Mouse (Mus musculus): ENCODE measurements at regions not wholly inside any gene's neighbourhood (a gene's known extent, or its start where the extent isn't known, plus 50 kb on each side); places are given as distances from the start of the nearest gene placed in this dataset.
A peak's percentile ranks its signal among the peaks of the same experiment; 100 is the strongest.

DNA sequence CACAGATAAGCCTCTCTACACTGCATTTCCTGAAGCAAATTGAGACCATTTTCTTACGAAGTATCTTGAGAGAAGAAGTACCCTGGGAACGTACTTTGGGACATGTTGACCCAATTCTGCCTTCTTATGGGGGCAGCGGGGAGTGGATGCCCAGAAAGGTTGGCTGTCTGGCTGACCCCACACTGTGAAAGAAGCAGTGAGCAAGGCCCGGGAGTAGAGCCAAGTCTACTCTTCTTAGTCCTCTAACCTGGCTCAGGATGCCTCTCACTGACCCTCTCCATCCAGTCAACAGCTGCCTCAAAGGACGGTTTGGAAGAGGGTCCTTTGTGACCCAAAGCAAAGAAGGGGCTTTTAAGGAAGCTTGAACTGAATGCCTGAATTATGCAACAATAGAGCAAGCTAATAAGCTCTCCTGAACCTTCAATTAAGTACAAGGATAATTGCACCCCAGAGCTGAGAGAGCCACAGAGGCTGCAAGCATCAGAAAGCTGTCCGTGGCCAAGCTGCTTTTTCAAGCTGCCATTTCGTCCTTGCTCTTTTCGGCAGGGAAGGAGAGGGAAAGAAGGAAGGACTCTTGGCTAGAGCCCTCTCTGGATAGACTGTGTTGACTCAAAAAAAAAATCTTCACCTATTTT, 70.3 kb downstream of the Pctp start:
- no peak for DNase-seq (ENCODE audit: low spot score in 2 of 2)

DNA sequence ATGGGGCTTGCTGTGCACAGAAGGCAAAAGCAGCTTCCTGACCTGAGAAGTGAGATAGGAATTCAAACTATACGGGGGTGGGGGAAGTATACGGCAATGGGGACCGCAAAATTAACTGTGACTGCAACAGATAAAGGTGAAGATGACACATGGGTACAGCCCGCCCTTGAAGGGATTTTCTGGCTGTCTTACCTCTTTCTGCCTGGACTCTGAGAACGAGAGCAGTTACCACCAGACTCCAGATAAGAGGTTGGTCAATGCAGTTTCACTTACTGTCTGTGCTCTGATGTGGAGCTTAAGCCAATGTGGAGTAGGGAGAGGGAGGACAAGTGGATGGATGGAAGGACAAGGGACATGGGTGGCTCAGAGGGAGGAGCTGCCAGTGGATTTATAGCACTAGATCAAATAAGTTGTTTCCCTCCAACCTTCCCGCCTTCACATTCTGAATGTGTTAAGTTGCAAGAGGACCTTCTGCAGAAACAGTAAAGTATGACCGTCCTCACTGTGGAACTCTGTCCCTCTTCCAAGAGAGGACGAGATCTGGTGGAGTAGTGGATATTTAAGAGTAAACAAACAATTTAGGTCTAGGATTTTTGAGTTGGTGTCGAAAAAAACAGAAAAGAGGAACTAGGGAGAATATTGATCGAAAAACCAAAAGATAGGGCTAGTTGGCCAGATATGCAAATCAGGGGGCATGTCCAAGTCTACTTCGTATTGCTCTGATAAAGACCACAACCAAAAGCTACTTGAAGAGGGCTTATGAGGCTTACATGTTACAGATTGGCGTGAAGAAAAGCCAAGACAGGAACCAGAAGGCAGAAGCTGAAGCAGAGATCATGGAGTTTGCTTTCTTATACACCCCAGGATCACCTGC, 73.3 kb downstream of the Pctp start:
- no peak for DNase-seq (ENCODE audit: low spot score in 2 of 2)

DNA sequence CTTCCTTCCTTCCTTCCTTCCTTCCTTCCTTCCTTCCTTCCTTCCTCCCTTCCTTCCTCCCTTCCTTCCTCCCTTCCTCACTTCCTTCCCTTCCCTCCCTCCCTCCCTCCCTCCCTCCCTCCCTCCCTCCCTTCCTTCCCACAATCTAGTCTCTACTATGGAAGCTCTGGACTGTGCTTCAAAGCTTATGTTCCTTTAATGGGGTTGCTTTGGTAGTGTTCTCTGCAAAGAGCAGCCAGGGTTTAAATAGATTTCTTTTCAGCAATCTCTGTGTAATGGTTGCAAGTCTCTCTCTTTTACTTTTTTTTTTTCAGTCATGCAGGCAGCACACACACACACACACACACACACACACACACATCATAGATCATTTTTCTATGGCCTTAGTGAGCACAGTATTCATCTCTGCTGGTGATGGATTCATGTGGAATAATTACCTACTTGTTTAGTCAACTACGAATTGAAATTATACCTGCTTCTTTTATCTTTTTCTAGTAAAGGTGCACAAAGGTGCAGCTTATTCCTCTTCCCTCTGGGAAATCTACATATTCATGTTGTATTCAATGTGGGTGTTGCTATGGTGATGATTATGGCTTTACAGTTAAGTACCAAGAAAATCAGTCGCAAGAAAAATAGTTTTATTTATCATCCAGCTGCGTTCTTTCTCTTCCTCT, 75.1 kb downstream of the Pctp start:
- DNase-seq (ENCODE audit: low spot score in 2 of 2), result no peak

DNA sequence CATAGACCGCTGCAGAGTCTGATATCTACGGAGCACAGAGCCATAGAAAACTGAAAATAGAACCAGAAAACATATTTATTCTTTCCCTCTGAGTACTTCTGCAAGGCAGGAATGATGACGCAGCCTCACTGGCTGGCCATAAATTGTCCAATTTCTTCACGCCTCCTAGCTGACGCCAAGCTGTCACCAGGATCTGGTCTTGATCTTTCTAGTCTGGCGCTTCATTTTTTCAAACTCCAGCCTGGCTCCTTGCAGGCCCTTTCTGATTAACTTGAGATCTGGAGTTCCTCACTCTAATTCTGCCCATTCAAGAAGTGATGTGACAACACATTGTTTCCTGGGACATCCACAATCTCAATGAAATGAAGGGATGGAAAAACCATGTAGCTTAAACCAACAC, 80.1 kb downstream of the Pctp start:
- DNase-seq (ENCODE audit: low spot score in 2 of 2), result no peak

DNA sequence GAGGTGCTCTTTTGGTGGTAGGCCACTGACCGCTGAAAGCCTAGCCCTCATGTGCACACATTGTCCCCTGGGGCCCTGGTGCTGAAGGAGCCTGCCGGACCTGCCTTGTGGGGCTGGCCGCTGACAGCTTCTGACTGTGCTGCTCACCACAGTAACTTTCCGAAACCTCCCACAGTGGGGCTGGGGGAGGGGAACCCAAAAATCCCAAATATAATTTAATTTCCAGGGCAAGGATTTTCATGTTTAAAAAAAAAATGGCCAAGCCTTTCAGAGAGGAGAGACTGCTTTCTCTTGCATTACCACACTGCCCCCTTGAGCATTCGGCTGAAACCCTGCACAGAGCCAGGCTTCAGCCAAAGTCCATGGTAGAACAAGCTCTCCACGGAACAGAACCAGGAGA, 81.5 kb downstream of the Pctp start:
- DNase-seq (ENCODE audit: low spot score in 2 of 2), result peak in 1 of 2 experiments; percentile 10

DNA sequence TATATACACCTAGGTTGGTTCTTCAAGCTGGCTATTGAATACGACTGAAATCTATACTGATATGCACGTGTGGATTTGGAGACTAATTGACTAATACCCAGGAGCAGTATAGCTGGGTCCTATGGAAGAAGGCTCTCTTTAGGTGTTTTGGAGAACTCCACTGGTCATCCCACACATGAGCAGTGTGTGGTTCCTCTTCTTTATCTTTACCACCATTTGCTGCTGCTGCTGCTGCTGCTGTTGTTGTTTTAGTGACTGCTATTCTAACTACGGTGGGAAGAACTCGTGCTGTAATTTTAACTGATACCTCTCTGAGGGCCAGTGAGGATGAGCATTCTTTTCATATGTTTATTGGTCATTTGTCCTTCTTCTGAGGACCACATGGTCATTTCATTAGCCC, 86.9 kb downstream of the Pctp start:
- no peak for DNase-seq (ENCODE audit: low spot score in 2 of 2)

DNA sequence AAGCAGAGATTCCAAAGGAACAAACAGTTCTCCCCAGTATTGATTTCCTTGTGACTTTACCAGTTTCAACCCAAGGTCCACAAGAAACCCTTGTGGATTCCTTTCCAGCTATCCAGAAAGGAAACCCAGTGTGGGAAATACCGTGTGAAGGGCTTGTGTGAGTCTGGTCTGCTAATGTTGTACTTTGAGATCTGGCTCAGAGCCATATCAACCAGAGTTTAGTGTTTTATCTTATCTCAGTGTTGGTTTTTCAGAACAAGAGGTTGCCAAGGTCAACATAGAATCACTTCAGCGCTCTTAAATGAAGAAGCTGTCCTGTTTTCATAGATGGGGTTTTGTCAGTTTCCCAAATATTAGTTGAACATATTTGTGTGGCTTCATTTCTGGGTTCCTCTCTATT, 88.1 kb downstream of the Pctp start:
- DNase-seq (ENCODE audit: low spot score in 2 of 2), result no peak

DNA sequence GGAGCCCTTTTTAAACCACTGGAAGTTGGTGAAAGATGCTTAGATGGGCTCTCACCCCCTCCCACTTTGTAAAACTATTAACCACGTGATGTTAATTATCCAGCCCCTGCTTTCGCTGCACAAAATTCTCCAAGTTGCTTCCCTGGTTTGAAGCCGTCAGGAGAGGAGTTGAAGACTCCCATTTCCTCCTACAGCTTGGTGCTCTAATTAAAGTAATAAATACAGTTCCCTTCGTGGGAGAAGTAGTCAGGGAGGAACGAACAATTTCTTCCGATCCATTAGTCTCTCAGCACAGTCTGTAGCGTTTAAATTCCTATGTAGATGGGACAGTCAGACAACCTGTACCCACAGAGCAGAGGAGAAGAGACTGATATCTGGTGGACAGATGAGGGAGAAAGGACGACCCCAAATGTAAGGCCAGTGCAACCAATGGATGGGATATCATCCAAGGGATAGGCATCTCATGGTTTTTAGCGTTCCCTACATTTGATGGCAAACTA, 101.4 kb downstream of the Pctp start:
- DNase-seq (ENCODE audit: low spot score in 2 of 2), result no peak

DNA sequence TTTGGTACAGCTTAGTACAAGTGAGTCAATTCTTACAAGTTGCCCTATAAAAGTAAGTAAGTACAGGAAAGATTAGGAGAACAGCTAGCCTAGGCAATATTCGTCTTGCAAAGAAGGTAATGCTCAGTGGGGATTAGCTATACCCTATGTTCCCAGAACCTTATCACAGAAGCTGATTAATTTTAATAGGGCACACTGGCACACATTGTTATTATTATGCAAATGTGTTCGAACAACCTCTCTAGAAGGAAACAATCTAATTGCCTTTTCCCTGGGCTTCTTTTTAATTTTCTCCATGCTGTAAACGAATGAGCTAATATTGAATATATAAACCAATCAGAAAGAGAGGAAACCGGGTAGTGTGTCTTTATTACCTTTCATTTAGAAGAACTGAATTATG, 104.2 kb downstream of the Pctp start:
- no peak for DNase-seq (ENCODE audit: low spot score in 2 of 2)

DNA sequence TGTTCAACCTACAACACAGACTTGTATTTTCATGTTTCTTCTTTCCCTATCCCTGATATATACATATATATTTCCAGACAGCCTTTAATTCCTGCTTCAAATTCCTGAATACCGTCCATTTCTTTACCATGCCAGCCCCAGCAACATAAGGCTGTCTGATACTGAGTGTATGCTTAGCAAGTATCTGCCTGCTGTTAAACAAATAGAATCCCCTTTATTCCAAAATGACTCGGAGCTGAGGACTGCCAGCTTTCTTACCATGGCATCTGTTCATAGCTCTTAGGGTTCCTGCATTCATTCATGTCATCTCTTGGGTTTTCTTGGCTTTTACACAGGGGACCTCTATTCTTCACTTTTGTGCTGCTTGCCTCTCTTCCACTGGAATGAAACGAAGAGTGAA, 105.8 kb downstream of the Pctp start:
- no peak for DNase-seq (ENCODE audit: low spot score in 2 of 2)

DNA sequence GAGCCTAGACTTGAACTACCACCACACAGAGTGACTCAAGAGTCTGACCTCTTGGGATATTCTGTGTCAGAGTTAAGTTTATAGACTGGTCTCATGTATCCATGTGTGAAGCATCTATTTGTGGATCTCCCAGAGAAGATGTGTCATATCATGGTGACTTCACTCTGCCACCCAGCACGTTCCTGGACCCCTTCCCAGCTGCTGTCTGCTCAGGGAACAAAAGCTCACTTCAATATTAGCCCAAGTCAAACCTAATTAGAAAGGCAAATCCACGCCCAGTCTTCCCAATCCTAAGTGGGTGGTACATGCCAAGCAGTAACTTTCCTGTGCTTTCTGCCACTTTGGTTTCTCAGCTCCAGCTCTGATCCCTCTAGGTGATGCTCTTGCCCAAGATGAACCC, 94.1 kb upstream of the Ankfn1 start:
- DNase-seq (ENCODE audit: low spot score in 2 of 2), result no peak

DNA sequence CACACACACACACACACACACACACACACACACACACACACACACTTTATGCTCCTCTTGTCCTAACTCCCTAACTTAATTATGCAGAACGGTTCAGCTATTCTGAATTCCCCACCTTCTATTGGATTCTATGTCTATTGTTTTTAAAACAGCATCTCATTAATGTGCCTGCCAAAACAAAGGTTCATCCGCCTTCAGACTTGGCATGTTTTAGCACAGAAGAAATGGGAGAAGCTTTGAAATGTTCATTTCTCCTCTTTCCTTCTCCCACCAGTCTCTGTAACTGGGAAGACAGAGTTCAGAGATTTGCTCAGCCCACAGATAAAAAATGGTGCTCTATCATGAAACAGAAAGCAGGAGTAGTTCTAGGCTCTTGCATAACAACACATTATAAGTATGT, 90.1 kb upstream of the Ankfn1 start:
- no peak for DNase-seq (ENCODE audit: low spot score in 2 of 2)

DNA sequence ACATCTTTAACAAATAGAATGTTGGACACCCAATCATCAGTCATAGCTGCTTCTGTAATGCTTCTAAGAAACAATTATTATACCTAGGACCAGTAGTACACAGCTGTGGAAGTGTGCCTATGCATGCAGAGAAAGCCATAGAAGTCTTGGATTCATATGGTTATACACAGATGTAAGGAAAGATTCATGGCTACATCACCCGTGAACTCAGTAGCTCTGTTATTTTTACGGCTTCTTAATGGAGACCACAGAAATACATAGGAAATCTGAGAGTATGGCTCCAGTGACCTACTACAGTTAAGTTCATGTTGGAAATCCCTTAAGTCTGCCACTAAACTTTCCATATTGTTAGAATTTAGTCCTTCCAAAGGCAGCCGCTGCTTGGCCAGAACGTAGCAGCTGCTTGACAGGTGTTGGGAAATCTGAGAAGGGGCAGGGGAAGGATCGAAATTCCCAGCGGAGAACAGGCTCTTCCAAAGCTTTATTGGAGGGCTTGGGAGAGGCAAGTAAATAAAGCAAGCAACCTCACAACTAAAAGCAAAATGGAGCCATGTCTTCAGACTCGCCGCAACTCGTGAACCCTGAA, 78.8 kb upstream of the Ankfn1 start:
- no peak for DNase-seq (ENCODE audit: low spot score in 2 of 2)

DNA sequence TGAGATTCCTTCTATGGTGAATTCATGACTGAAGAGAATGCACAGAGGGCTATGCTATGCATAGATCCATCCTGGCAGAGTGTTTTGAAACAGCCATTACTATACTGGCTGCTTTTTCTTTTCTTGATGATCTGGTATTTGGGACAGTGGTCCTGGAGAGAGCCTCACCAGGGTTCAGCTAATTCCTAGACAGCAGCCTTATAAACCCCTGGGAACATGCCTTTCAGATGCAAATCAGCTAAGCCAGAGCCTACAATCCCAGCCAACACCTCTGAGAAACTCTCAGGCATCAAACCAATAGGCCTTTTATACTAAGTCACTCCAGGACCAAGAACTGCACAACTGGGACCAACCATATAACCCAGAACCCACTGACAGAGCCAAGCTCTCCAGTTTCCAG, 64.4 kb upstream of the Ankfn1 start:
- no peak for DNase-seq (ENCODE audit: low spot score in 2 of 2)

DNA sequence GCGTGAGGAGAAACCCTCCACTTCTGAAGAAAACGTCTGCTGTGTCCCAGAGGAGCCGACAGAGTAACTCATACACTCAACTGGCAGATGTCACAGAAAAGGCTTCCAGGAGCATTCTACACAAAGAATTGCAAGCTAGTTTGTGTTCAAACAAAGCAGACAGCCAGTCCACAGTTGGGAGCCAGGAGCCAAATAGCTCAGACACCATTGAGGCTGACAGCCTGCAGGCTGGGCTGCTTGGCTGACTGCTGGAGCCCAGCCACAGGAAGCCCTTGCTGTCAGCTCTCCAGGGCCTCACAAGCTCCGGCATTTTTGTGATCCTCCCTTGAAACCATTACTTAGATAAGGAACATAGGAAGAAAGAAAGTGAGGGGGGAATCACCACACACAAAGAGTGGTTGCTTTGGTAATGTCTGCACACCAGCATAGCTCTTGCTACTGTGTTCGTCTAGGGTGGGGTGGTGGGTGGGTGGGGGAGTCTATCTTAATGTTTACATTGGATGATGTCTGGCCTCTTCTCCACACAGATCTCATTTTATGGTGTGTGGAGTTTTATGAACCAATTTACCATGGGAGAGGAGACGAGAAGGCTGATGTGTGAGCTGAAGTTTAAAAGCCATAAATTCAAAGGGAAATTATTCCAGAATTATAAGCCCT, 62.3 kb upstream of the Ankfn1 start:
- DNase-seq (ENCODE audit: low spot score in 2 of 2), result no peak

DNA sequence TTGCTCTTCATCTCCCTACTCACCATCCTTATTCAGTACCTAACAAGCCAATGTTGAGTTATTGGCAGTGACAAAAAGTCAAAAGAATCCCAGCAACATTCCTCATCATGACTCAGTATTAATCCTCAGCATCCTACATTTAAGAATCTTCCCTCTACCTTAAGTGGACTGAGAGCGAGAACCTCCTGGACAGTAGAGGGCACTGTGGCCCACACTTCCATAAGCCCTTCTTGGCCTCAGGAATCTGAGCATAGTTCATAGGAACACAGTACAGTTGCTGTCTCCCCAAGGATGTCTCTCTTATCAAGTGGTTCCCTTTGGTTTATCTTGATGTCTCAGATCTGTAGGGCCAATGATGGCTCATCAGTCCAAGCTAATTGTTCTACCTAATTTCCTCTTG, 60.5 kb upstream of the Ankfn1 start:
- DNase-seq (ENCODE audit: low spot score in 2 of 2), result no peak

DNA sequence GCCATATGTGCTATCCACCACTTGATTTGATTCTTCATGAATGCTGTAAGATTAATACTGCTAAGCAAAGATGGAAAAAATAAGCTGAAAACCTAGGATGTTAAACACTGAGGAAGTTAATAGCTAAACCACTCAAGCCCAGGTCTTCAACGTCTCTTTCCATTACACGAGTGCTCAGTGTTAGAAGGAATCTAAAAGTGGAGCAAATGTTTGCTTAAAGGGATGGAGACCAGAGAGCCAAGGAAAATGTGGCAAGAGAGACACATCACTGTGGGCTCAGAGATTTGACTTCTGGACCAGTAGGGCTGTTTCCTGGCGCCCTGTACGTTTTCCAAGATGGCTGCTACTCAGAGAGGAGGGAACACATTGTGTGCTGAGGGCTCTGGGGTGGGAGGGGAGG, 59.4 kb upstream of the Ankfn1 start:
- DNase-seq (ENCODE audit: low spot score in 2 of 2), result no peak

DNA sequence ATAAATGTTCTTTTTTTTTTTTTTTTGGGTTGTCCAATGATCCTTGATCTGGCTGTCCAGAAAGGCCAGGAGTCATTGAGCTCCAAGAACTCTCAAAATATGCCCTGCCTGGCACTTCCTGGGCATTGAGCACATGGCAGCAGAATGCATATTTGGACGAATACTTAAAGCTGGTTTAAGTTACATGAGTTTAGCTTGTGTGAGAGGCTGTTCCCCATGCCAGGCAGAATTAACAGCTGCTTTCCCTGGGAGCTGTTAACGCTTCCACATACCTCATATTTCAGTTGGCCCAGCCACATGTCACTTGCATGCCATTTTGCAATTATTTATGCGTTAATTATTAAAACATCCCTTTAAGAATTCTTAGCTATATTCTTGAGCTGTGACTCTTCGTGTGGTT, 56.6 kb upstream of the Ankfn1 start:
- DNase-seq (ENCODE audit: low spot score in 2 of 2), result no peak

DNA sequence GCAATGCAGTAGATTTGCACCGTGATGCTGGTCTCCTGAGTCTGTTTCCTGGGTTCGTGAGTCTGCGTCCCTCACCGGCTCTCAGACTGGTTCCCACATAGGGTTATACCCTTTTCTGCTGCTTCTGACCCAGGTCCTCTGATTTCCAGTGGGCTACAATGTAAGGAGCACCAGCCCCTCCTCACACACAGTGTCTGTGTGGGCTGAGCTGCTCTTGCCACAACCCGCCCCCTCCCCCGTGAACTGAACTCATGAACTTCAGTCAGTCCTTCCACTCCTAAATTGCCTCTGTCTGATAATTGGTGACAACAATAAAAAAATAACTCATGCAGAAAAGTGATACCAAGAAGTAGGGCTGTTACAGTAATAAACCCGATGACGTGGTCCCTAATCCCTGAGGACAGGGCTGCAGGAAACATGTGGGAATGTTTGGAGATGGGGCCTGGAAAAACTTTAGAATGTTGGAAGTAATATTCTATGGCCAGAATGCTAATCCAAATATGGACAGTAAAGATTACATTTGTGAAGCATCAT, 54.2 kb upstream of the Ankfn1 start:
- no peak for DNase-seq (ENCODE audit: low spot score in 2 of 2)

Data from adrenal gland, adult 18-20 months (tissue).